Mouse (Mus musculus): ENCODE measurements around the gene Kif12.

- TF ChIP-seq CTCF (IDR thresholded peaks at IDR 0.05) = peak; percentile 68
- no peak for TF ChIP-seq POLR2A (IDR thresholded peaks at IDR 0.05; ENCODE audit: insufficient read depth, low read depth, low read length)
These were observed 44.1 kb upstream of the Kif12 start for GRCm38 (mm10) chr4:63215993-63216531.
